Mouse (Mus musculus): ENCODE results near the gene Slc34a3. TPM values are rescaled to one million over a fixed set of nuclear protein-coding genes. Genes with fewer than 3 reads are reported as not detected.
"Not testable (repeated sequence)": the region's sequence is repeated elsewhere in the genome, so short reads cannot be mapped to it uniquely, and the experiment has no call there.

Gene Slc34a3
- polyA plus RNA-seq, 1 experiment from 2014 or later, result 0.14 TPM

DNA sequence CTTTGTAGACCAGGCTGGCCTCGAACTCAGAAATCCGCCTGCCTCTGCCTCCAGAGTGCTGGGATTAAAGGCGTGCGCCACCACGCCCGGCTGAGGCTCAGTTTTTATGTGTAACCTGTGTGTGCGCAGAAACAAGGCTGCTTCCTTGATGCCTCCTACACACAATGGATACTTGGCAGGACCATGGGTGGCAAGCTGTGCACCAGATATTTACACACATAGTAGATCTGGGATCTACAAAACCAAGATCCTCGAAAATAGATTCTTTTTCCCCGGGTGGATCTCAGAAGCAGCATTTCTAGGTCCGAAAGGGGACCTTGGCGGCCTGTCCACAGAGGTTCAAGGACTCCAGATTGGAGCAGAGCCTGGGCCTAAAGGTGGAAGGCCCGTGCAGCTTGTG lies 27.7 kb upstream of the Slc34a3 start:
- Histone ChIP-seq H3K4me1 (ENCODE audit: control insufficient read depth, insufficient read depth, low read length) (peaks cover 9% of the 10 kb centered on the region; the same call in 1 of the 2 replicates), H3K9me3 (ENCODE audit: control insufficient read depth, low read depth, low read length) (no peaks in the 10 kb centered on the region), H3K4me3 (ENCODE audit: low read depth, low read length) (peak overlapping the region; percentile 50), H3K4me2 (replicated peaks; ENCODE audit: low read depth, low read length) (peak overlapping the region; percentile 99), H3K27me3 (ENCODE audit: control insufficient read depth, insufficient read depth, low read length) (no peaks in the 10 kb centered on the region; the same call in none of the 2 replicates), H3K36me3 (ENCODE audit: control insufficient read depth, insufficient read depth, low read length) (no peaks in the 10 kb centered on the region), H3K27ac (ENCODE audit: low read length) (no peak overlapping the region), H3K9ac (replicated peaks; ENCODE audit: low read depth, low read length) (no peak overlapping the region)
- 48% methylated on average over 11 of the region's 12 CpGs for WGBS
- no peak for ATAC-seq (ENCODE audit: insufficient number of reproducible peaks, insufficient read depth, low FRiP score, low read depth)

DNA sequence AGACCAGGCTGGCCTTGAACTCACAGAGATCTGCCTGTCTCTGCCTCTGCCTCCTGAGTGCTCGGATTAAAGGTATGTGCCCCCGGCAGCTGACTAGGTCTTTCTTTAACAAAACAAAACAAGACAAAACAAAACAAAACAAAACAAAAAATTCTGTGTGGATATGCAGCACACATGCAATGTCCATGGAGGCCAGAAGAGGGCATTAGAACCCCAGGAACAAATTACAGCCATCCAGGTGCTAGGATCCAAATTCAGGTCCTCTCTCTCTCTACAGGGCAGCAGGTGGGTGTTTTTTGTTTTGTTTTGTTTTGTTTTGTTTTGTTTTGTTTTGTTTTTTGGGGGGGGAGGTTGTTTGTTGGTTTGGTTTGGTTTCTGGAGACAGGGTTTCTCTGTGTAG lies 24.7 kb upstream of the Slc34a3 start:
- Histone ChIP-seq H3K36me3 (ENCODE audit: control insufficient read depth, insufficient read depth, low read length) (no peaks in the 10 kb centered on the region), H3K4me1 (ENCODE audit: control insufficient read depth, insufficient read depth, low read length) (peaks cover 17% of the 10 kb centered on the region), H3K4me3 (ENCODE audit: low read depth, low read length) (no peak overlapping the region), H3K27ac (ENCODE audit: low read length) (no peak overlapping the region), H3K9ac (replicated peaks; ENCODE audit: low read depth, low read length) (no peak overlapping the region), H3K27me3 (ENCODE audit: control insufficient read depth, insufficient read depth, low read length) (no peaks in the 10 kb centered on the region; the same call in none of the 2 replicates), H3K9me3 (ENCODE audit: control insufficient read depth, low read depth, low read length) (no peaks in the 10 kb centered on the region), H3K4me2 (replicated peaks; ENCODE audit: low read depth, low read length) (no peak overlapping the region)
- ATAC-seq (ENCODE audit: insufficient number of reproducible peaks, insufficient read depth, low FRiP score, low read depth), result no peak
- 60% methylated on average over 2 of the region's 2 CpGs for WGBS

DNA sequence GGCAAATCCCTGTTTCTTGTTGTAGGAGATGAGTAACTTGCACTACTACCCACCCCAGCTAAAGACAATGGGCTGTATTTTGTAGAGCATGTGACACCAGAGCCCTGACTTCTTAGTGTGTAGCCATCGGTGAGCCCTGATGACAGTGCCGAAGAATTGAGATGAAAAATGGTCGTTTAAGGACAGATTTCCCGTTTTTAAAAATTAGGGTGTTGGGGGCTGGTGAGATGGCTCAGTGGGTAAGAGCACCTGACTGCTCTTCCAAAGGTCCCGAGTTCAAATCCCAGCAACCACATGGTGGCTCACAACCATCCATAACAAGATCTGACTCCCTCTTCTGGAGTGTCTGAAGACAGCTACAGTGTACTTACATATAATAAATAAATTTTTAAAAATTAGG lies 23.1 kb upstream of the Slc34a3 start:
- not testable (repeated sequence) for H3K27me3 ChIP-seq (ENCODE audit: control insufficient read depth, insufficient read depth, low read length); ATAC-seq (ENCODE audit: insufficient number of reproducible peaks, insufficient read depth, low FRiP score, low read depth); H3K27ac ChIP-seq (ENCODE audit: low read length); H3K4me2 ChIP-seq (replicated peaks; ENCODE audit: low read depth, low read length); H3K36me3 ChIP-seq (ENCODE audit: control insufficient read depth, insufficient read depth, low read length); H3K9me3 ChIP-seq (ENCODE audit: control insufficient read depth, low read depth, low read length); H3K4me3 ChIP-seq (ENCODE audit: low read depth, low read length); H3K9ac ChIP-seq (replicated peaks; ENCODE audit: low read depth, low read length)
- 80% methylated on average over 5 of the region's 5 CpGs for WGBS
- H3K4me1 ChIP-seq (ENCODE audit: control insufficient read depth, insufficient read depth, low read length), result peaks cover 11% of the 10 kb centered on the region

DNA sequence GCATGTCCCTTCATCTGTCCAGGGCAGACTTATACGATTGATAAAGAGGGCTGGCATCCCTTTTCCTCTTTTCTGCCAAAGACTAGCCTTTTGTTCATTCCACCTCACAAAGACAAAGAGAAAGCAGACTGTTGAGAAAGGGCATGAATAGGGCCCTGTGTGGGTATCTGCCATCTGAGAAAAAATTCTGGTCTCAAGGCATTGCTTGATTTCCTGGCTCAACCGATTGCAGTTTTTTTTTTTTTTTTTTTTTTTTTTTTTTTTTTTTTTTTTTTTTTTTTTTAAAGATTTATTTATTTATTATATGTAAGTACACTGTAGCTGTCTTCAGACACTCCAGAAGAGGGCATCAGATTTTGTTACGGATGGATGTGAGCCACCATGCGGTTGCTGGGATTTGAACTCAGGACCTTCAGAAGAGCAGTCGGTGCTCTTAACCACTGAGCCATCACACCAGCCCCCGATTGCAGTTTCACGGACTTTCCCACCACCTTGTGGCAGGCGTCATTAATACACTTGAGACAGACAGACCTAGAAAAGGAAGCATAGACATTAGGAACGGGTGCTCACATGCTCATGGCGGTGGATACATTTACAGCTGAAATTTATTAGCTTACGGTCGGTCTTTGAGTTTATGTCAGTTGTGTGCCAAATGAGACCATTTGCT lies 22.4 kb upstream of the Slc34a3 start:
- H3K4me3 ChIP-seq (ENCODE audit: low read depth, low read length), result peak overlapping the region; percentile 98
- peaks cover 11% of the 10 kb centered on the region for H3K4me1 ChIP-seq (ENCODE audit: control insufficient read depth, insufficient read depth, low read length)
- not testable (repeated sequence) for H3K27ac ChIP-seq (ENCODE audit: low read length); H3K9ac ChIP-seq (replicated peaks; ENCODE audit: low read depth, low read length); H3K27me3 ChIP-seq (ENCODE audit: control insufficient read depth, insufficient read depth, low read length); H3K9me3 ChIP-seq (ENCODE audit: control insufficient read depth, low read depth, low read length); ATAC-seq (ENCODE audit: insufficient number of reproducible peaks, insufficient read depth, low FRiP score, low read depth); H3K36me3 ChIP-seq (ENCODE audit: control insufficient read depth, insufficient read depth, low read length)
- H3K4me2 ChIP-seq (replicated peaks; ENCODE audit: low read depth, low read length), result peak overlapping the region; percentile 97
- 53% methylated on average over 11 of the region's 12 CpGs for WGBS

DNA sequence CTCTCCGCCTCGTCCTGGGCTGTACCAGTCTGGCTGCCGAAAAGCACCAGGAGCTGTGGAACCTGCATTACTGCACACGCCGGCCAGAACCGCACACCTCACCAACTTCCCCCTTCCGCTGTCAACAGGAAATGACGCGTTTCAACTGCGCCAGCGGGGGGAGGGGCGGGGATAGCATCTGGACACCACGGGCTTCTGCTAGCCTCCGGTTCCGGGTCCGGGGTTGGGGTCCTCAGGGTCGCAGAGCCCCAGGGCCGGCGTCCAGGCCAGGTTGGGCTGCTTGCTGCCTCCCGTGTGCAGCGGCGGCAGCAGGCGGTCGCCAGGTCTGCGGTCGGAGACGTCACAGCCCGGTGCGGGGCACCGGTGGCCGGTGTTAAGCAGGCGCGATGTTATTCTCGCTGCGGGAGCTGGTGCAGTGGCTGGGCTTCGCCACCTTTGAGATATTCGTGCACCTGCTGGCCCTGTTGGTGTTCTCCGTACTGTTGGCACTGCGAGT lies 21.2 kb upstream of the Slc34a3 start, which contains the start of gene Tmem203:
Tmem203 (plus strand) TSS at position 156 of the 496 bp plus-strand sequence.
- no peaks in the 10 kb centered on the region for H3K27me3 ChIP-seq (ENCODE audit: control insufficient read depth, insufficient read depth, low read length)
- under 1% methylated on average over 39 of the region's 39 CpGs for WGBS
- H3K9me3 ChIP-seq (ENCODE audit: control insufficient read depth, low read depth, low read length), result no peaks in the 10 kb centered on the region
- peaks cover 11% of the 10 kb centered on the region for H3K4me1 ChIP-seq (ENCODE audit: control insufficient read depth, insufficient read depth, low read length)
- H3K36me3 ChIP-seq (ENCODE audit: control insufficient read depth, insufficient read depth, low read length), result peaks cover 14% of the 10 kb centered on the region
- peak; percentile 87 for ATAC-seq (ENCODE audit: insufficient number of reproducible peaks, insufficient read depth, low FRiP score, low read depth)
- H3K27ac ChIP-seq (ENCODE audit: low read length), result peak within 1 kb of the TSS; percentile 41
- peak within 1 kb of the TSS; percentile 98 for H3K4me3 ChIP-seq (ENCODE audit: low read depth, low read length)
- peak within 1 kb of the TSS; percentile 78 for H3K9ac ChIP-seq (replicated peaks; ENCODE audit: low read depth, low read length)
- peak within 1 kb of the TSS; percentile 97 for H3K4me2 ChIP-seq (replicated peaks; ENCODE audit: low read depth, low read length)

DNA sequence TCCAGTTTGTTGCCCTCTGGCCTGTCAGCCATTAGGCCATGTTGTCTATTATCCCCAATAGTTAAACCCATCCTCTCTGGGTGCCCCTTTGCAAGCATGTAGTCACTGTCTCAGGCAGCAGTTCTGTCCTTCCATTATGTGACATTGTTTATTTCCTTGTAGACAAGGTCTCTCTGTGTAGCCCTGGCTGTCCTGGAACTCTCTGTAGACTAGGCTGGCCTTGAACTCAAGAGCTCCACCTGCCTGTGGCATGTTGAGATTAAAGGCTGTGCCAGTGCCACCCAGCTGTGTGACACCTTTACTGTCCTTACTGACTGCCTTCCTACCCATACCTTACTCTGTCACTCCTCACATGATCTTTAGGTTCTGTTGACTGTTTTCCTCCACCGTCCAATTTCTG lies 18.2 kb upstream of the Slc34a3 start:
- H3K27me3 ChIP-seq (ENCODE audit: control insufficient read depth, insufficient read depth, low read length), result no peaks in the 10 kb centered on the region
- no peak overlapping the region for H3K9ac ChIP-seq (replicated peaks; ENCODE audit: low read depth, low read length)
- WGBS, result 82% methylated on average over 1 of the region's 1 CpGs
- peaks cover 31% of the 10 kb centered on the region for H3K36me3 ChIP-seq (ENCODE audit: control insufficient read depth, insufficient read depth, low read length)
- H3K27ac ChIP-seq (ENCODE audit: low read length), result no peak overlapping the region
- no peak overlapping the region for H3K4me3 ChIP-seq (ENCODE audit: low read depth, low read length)
- peaks cover 11% of the 10 kb centered on the region for H3K4me1 ChIP-seq (ENCODE audit: control insufficient read depth, insufficient read depth, low read length)
- no peaks in the 10 kb centered on the region for H3K9me3 ChIP-seq (ENCODE audit: control insufficient read depth, low read depth, low read length)
- no peak for ATAC-seq (ENCODE audit: insufficient number of reproducible peaks, insufficient read depth, low FRiP score, low read depth)
- H3K4me2 ChIP-seq (replicated peaks; ENCODE audit: low read depth, low read length), result no peak overlapping the region

DNA sequence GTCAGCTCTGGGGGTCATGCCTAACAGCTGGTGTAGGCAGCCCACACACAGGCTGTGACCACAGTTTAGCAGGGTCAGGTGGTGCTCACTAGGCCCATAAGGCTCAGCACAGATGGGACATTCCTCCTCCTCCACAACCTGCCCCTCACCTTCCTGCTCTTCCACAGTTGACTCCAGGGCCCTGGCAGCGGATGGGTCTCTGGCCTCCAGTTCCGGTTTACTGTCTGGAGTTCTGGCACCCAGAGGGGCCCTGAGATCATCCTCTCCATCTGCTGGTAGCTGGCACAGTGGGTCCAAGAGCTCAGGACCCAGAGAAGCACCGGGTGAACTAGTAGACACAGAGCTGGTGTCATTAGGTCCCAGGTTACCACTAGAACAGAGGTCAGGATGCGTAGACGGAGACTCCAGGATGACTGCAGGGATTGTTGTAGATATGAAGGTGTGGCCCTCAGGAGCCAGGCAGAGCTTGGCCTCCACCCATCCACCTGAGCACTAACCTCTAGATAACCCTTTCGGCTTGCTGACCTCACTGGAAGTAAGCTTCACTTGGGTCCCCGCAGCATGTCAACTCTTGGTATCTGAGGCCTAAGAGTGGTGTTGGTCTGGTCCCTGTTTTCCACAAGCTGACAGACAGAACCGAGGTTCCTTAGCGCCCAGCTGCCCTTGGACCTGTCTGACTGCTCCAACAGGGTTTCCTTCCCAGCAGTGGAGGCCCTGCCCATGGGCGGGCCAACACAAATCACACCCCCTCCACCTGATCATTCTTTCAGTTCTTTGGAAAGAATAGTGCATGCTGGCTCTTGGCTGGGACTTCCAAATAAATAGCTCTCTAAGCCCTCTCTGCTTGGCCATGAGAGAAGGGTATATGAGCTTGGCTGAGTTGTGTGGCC lies 12.3 kb upstream of the Slc34a3 start, which contains the start of gene AL732309.1:
AL732309.1 (minus strand) TSS at position 681 of the 890 bp plus-strand sequence.
- Histone ChIP-seq H3K4me2 (replicated peaks; ENCODE audit: low read depth, low read length) (no peak within 1 kb of the TSS), H3K9ac (replicated peaks; ENCODE audit: low read depth, low read length) (no peak within 1 kb of the TSS), H3K36me3 (ENCODE audit: control insufficient read depth, insufficient read depth, low read length) (peaks cover 20% of the 10 kb centered on the region), H3K4me1 (ENCODE audit: control insufficient read depth, insufficient read depth, low read length) (peaks cover 5% of the 10 kb centered on the region; the same call in 1 of the 2 replicates), H3K27ac (ENCODE audit: low read length) (no peak within 1 kb of the TSS), H3K4me3 (ENCODE audit: low read depth, low read length) (no peak within 1 kb of the TSS), H3K9me3 (ENCODE audit: control insufficient read depth, low read depth, low read length) (no peaks in the 10 kb centered on the region), H3K27me3 (ENCODE audit: control insufficient read depth, insufficient read depth, low read length) (0 out of 2 replicates have a peak, but pooled peaks cover 9% of the 10 kb centered on the region)
- 80% methylated on average over 10 of the region's 10 CpGs for WGBS
- no peak for ATAC-seq (ENCODE audit: insufficient number of reproducible peaks, insufficient read depth, low FRiP score, low read depth)

DNA sequence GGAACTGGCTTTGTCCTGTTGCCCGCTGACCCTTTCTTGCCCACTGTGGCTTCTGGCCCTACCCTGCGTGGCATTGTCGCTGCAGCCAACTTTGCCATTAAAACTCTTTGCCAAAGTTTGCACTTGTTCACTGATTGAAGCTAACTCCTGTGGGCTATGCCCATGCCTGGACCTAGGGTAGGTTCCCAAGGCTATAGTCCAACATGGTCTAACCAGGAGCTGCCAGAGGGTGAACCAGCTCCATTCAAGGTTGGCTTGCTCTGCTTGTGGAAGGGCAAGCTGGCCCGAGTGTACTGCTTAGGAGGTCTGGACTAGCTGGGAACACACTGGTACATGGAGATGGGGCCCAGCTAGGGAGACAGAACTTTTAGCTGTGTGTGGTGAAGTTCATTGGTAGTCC lies 10.0 kb upstream of the Slc34a3 start:
- H3K9me3 ChIP-seq (ENCODE audit: control insufficient read depth, low read depth, low read length), result no peaks in the 10 kb centered on the region
- no peak overlapping the region for H3K4me3 ChIP-seq (ENCODE audit: low read depth, low read length)
- 0 out of 2 replicates have a peak, but pooled peaks cover 11% of the 10 kb centered on the region for H3K27me3 ChIP-seq (ENCODE audit: control insufficient read depth, insufficient read depth, low read length)
- 88% methylated on average over 4 of the region's 4 CpGs for WGBS
- H3K4me2 ChIP-seq (replicated peaks; ENCODE audit: low read depth, low read length), result no peak overlapping the region
- peaks cover 14% of the 10 kb centered on the region; the same call in 1 of the 2 replicates for H3K4me1 ChIP-seq (ENCODE audit: control insufficient read depth, insufficient read depth, low read length)
- ATAC-seq (ENCODE audit: insufficient number of reproducible peaks, insufficient read depth, low FRiP score, low read depth), result no peak
- H3K27ac ChIP-seq (ENCODE audit: low read length), result no peak overlapping the region
- H3K36me3 ChIP-seq (ENCODE audit: control insufficient read depth, insufficient read depth, low read length), result peaks cover 11% of the 10 kb centered on the region; the same call in 1 of the 2 replicates
- no peak overlapping the region for H3K9ac ChIP-seq (replicated peaks; ENCODE audit: low read depth, low read length)
